Mouse (Mus musculus) embryo, embryonic 10.5 days (tissue): ENCODE data around the gene Wdhd1.
A peak's percentile ranks its signal among the peaks of the same experiment; 100 is the strongest.

Experiments
- DNase-seq: peaks from one replicate; pipeline ENCODE4 v3.0.0-alpha.2; 2015; ENCODE audit warnings: low spot score

The Wdhd1 gene

GRCm38 (mm10) chr14:47279058-47279457, 2.4 kb upstream of the Wdhd1 start:
- DNase-seq: no peak

GRCm38 (mm10) chr14:47276036-47276603, 537 bp downstream of the Wdhd1 start:
- DNase-seq: peak; percentile 46

- peak; percentile 40 for DNase-seq
These were observed 1.2 kb downstream of the Wdhd1 start for GRCm38 (mm10) chr14:47275417-47275816.

GRCm38 (mm10) chr14:47273751-47274150, 2.9 kb downstream of the Wdhd1 start:
- DNase-seq: no peak

GRCm38 (mm10) chr14:47269706-47270105, 7.0 kb downstream of the Wdhd1 start:
- DNase-seq: no peak

- DNase-seq: no peak
These were observed 7.6 kb downstream of the Wdhd1 start for GRCm38 (mm10) chr14:47269056-47269455.

GRCm38 (mm10) chr14:47265829-47266228, 10.8 kb downstream of the Wdhd1 start:
- no peak for DNase-seq

GRCm38 (mm10) chr14:47264866-47265265, 11.8 kb downstream of the Wdhd1 start:
- no peak for DNase-seq

GRCm38 (mm10) chr14:47249839-47250238, 26.8 kb downstream of the Wdhd1 start:
- no peak for DNase-seq

- DNase-seq: no peak
These were observed 33.9 kb downstream of the Wdhd1 start for GRCm38 (mm10) chr14:47242753-47243152.

GRCm38 (mm10) chr14:47241046-47241445, 35.6 kb downstream of the Wdhd1 start:
- no peak for DNase-seq

- DNase-seq: peak; percentile 11
These were observed 36.1 kb downstream of the Wdhd1 start for GRCm38 (mm10) chr14:47240600-47240999.

- no peak for DNase-seq
These were observed 39.4 kb downstream of the Wdhd1 start for GRCm38 (mm10) chr14:47237286-47237685.

- DNase-seq: no peak
These were observed 40.2 kb downstream of the Wdhd1 start for GRCm38 (mm10) chr14:47236491-47236890.

- no peak for DNase-seq
These were observed 42.0 kb downstream of the Wdhd1 start for GRCm38 (mm10) chr14:47234526-47235250.

- no peak for DNase-seq
These were observed 42.6 kb downstream of the Wdhd1 start for GRCm38 (mm10) chr14:47234032-47234431.

- no peak for DNase-seq
These were observed 43.1 kb downstream of the Wdhd1 start for GRCm38 (mm10) chr14:47233602-47234001.

- no peak for DNase-seq
These were observed 46.8 kb downstream of the Wdhd1 start for GRCm38 (mm10) chr14:47229796-47230376.

GRCm38 (mm10) chr14:47225931-47226330, 50.7 kb downstream of the Wdhd1 start:
- DNase-seq: no peak

GRCm38 (mm10) chr14:47224476-47225325, 52.0 kb downstream of the Wdhd1 start:
- DNase-seq: no peak

- DNase-seq: peak; percentile 5
These were observed 53.8 kb downstream of the Wdhd1 start for GRCm38 (mm10) chr14:47222631-47223450.

- DNase-seq: no peak
These were observed 55.1 kb downstream of the Wdhd1 start for GRCm38 (mm10) chr14:47221567-47221966.
